Mouse (Mus musculus) liver, adult (tissue): ENCODE measurements around the gene Gm28308.

Experiments used
- GATA4 ChIP-seq: IDR thresholded peaks from 2 replicates; pipeline ENCODE4 v1.6.1; 2014; ENCODE audit warnings: mild to moderate bottlenecking, low read length; ENCODE audit not compliant: insufficient replicate concordance

Gene Gm28308

GRCm38 (mm10) chr6:52229558-52230416, 16.6 kb upstream of the Gm28308 start:
- TF ChIP-seq GATA4 = no peak

- no peak for TF ChIP-seq GATA4
Measured at GRCm38 (mm10) chr6:52228475-52229465, 15.6 kb upstream of the Gm28308 start.

GRCm38 (mm10) chr6:52227470-52228222, 14.5 kb upstream of the Gm28308 start:
- TF ChIP-seq GATA4 = no peak

- TF ChIP-seq GATA4 = no peak
Measured at GRCm38 (mm10) chr6:52226569-52227257, 13.6 kb upstream of the Gm28308 start.

- no peak for TF ChIP-seq GATA4
Measured at GRCm38 (mm10) chr6:52225612-52226568, 12.8 kb upstream of the Gm28308 start.

- no peak for TF ChIP-seq GATA4
Measured at GRCm38 (mm10) chr6:52224895-52225611, 11.9 kb upstream of the Gm28308 start.

- no peak for TF ChIP-seq GATA4
Measured at GRCm38 (mm10) chr6:52223939-52224760, 11.0 kb upstream of the Gm28308 start.

- no peak for TF ChIP-seq GATA4
Measured at GRCm38 (mm10) chr6:52222729-52223128, 9.6 kb upstream of the Gm28308 start.

- no peak for TF ChIP-seq GATA4
Measured at GRCm38 (mm10) chr6:52221993-52222685, 9.0 kb upstream of the Gm28308 start.

- no peak for TF ChIP-seq GATA4
Measured at GRCm38 (mm10) chr6:52221337-52221992, 8.3 kb upstream of the Gm28308 start, which contains the start of gene Hoxa7. TSS of gene Hoxa7 (minus strand) at chr6:52221854.

GRCm38 (mm10) chr6:52220865-52221310, 7.7 kb upstream of the Gm28308 start:
- no peak for TF ChIP-seq GATA4
